Mouse (Mus musculus): ENCODE results near the gene Mettl18.
"Not testable (repeated sequence)": the region's sequence is repeated elsewhere in the genome, so short reads cannot be mapped to it uniquely, and the experiment has no call there.

Gene Mettl18

GRCm38 (mm10) chr1:163994721-163995608, at the start of gene Mettl18, which contains the start of gene BC055324:
TSS of gene Mettl18 (plus strand) at chr1:163994889.
TSS of gene BC055324 (minus strand) at chr1:163994796.
- DNase-seq = peak; percentile 89

- DNase-seq = no peak
These were observed 41.3 kb upstream of the Mettl18 start for GRCm38 (mm10) chr1:163953396-163953795.

GRCm38 (mm10) chr1:163958036-163958435, 36.7 kb upstream of the Mettl18 start:
- no peak for DNase-seq

- DNase-seq = no peak
These were observed 30.5 kb upstream of the Mettl18 start for GRCm38 (mm10) chr1:163964008-163964689.

- DNase-seq = no peak
These were observed 20.2 kb upstream of the Mettl18 start for GRCm38 (mm10) chr1:163974471-163974870.

GRCm38 (mm10) chr1:163975088-163975487, 19.6 kb upstream of the Mettl18 start:
- no peak for DNase-seq

GRCm38 (mm10) chr1:163976515-163976914, 18.2 kb upstream of the Mettl18 start:
- no peak for DNase-seq

- DNase-seq = no peak
These were observed 2.3 kb upstream of the Mettl18 start for GRCm38 (mm10) chr1:163992371-163992770.

- DNase-seq = no peak
These were observed 442 bp upstream of the Mettl18 start for GRCm38 (mm10) chr1:163994173-163994720.

- no peak for DNase-seq
These were observed 872 bp downstream of the Mettl18 start for GRCm38 (mm10) chr1:163995609-163995913.

GRCm38 (mm10) chr1:164001831-164002452, 7.3 kb downstream of the Mettl18 start:
- DNase-seq = no peak

- no peak for DNase-seq
These were observed 9.6 kb downstream of the Mettl18 start for GRCm38 (mm10) chr1:164004311-164004710.

GRCm38 (mm10) chr1:164009235-164009634, 14.5 kb downstream of the Mettl18 start:
- no peak for DNase-seq

- no peak for DNase-seq
These were observed 19.9 kb downstream of the Mettl18 start for GRCm38 (mm10) chr1:164014616-164015015.

GRCm38 (mm10) chr1:164018221-164018896, 23.7 kb downstream of the Mettl18 start:
- DNase-seq = no peak

GRCm38 (mm10) chr1:164019789-164020188, 25.1 kb downstream of the Mettl18 start:
- DNase-seq = no peak

GRCm38 (mm10) chr1:164020746-164021145, 26.1 kb downstream of the Mettl18 start:
- DNase-seq = not testable (repeated sequence)

- DNase-seq = not testable (repeated sequence)
These were observed 27.4 kb downstream of the Mettl18 start for GRCm38 (mm10) chr1:164022106-164022505.

GRCm38 (mm10) chr1:164025685-164026084, 31.0 kb downstream of the Mettl18 start:
- no peak for DNase-seq

GRCm38 (mm10) chr1:164027416-164027815, 32.7 kb downstream of the Mettl18 start:
- DNase-seq = no peak

- DNase-seq = no peak
These were observed 45.9 kb downstream of the Mettl18 start for GRCm38 (mm10) chr1:164040385-164041135.

GRCm38 (mm10) chr1:164043549-164043948, 48.9 kb downstream of the Mettl18 start:
- DNase-seq = no peak
